Comparison of ENCODE assay signal across 15 mouse cellular contexts in the genomic region with DNA sequence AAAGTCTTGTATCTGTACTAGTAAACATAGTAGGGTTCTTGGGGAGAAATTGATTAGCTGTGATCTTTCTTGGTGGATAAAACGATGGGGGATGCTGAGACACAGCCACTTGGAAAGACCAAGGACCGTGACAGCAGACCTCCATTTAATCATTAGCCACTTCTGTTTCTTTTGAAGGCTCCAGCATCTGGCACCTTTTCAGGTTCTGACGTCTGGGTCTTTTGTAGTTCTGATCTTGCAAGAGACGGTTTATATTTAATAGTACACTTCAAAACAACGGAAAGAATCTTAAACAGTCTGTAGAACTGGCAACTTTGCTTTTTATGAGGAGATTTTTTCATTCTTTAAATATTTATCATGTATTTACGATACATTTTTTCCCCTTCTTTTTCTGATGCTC.
DNase-seq lines count a peak whose midpoint lies in the region; ATAC-seq lines count a peak whose summit lies in the region.
"Had no signal": no experiment of that assay in that cellular context is flagged by ENCODE, and none has a peak within 500 bp of the region (broad histone marks: within the 10 kb centered on the region; RNA-seq: fewer than 3 reads in every experiment).

No protein-coding gene starts in this region.

- DNase-seq in heart, adult 9 months (ENCODE audit: low spot score in 2 of 2): no peak
- DNase-seq in midbrain, embryonic 10.5 days (ENCODE audit: low spot score): no peak
- no peak for DNase-seq in thymus, postnatal 0 days (ENCODE audit: low spot score)
- DNase-seq: B cell, adult 2 months; cerebellum, postnatal 10 days; liver, embryonic 13.5 days; right cerebral cortex, adult 18-20 months; thymus, postnatal 14 days had no signal

- H3K27me3 ChIP-seq in heart, embryonic 11.5 days (ENCODE audit: control insufficient read depth, insufficient read depth, low read length): no peaks in the 10 kb centered on the region
- no peaks in the 10 kb centered on the region for H3K27me3 ChIP-seq in kidney, embryonic 15.5 days
- H3K27me3 ChIP-seq in kidney, embryonic 16.5 days (ENCODE audit: insufficient read depth, low read length): no peaks in the 10 kb centered on the region
- no peaks in the 10 kb centered on the region for H3K27me3 ChIP-seq in midbrain, embryonic 15.5 days (replicated peaks)
- 0 out of 2 replicates have a peak, but pooled peaks cover 10% of the 10 kb centered on the region for H3K27me3 ChIP-seq in midbrain, embryonic 10.5 days (ENCODE audit: low read depth, poor library complexity, severe bottlenecking)
- H3K27me3 ChIP-seq: liver, embryonic 13.5 days; neural tube, embryonic 12.5 days had no signal

- H3K9ac ChIP-seq in heart, embryonic 11.5 days (ENCODE audit: low read depth, low read length): no peak overlapping the region
- H3K9ac ChIP-seq in kidney, embryonic 15.5 days: no peak overlapping the region
- no peak overlapping the region for H3K9ac ChIP-seq in kidney, embryonic 16.5 days (replicated peaks; ENCODE audit: low read length)
- no peak overlapping the region for H3K9ac ChIP-seq in midbrain, embryonic 15.5 days
- H3K9ac ChIP-seq: liver, embryonic 13.5 days; neural tube, embryonic 12.5 days had no signal

- 26% methylated on average over 6 of the region's 6 CpGs for WGBS in heart, embryonic 11.5 days (ENCODE audit: insufficient replicate concordance)
- WGBS in kidney, embryonic 15.5 days: 42% methylated on average over 6 of the region's 6 CpGs
- 44% methylated on average over 6 of the region's 6 CpGs for WGBS in kidney, embryonic 16.5 days
- WGBS in midbrain, embryonic 15.5 days: 18% methylated on average over 6 of the region's 6 CpGs
- WGBS in midbrain, embryonic 10.5 days: 37% methylated on average over 6 of the region's 6 CpGs

- no peak for ATAC-seq in heart, embryonic 11.5 days (replicated peaks; ENCODE audit: insufficient number of reproducible peaks, low FRiP score, low TSS enrichment)
- ATAC-seq in kidney, embryonic 15.5 days (replicated peaks; ENCODE audit: low FRiP score): no peak
- no peak for ATAC-seq in kidney, embryonic 16.5 days (ENCODE audit: low FRiP score, low TSS enrichment)
- no peak for ATAC-seq in midbrain, embryonic 15.5 days (replicated peaks)
- ATAC-seq in megakaryocyte, adult 5-6 weeks (ENCODE audit: poor library complexity, severe bottlenecking): no peak

- H3K9me3 ChIP-seq in heart, embryonic 11.5 days (replicated peaks; ENCODE audit: control insufficient read depth, low read length): no peaks in the 10 kb centered on the region
- no peaks in the 10 kb centered on the region for H3K9me3 ChIP-seq in kidney, embryonic 15.5 days (replicated peaks)
- no peaks in the 10 kb centered on the region for H3K9me3 ChIP-seq in kidney, embryonic 16.5 days (ENCODE audit: low read length)
- no peaks in the 10 kb centered on the region for H3K9me3 ChIP-seq in midbrain, embryonic 15.5 days
- no peaks in the 10 kb centered on the region for H3K9me3 ChIP-seq in midbrain, embryonic 10.5 days (replicated peaks)
- H3K9me3 ChIP-seq: G1E; liver, embryonic 13.5 days; neural tube, embryonic 12.5 days had no signal

- peaks cover 14% of the 10 kb centered on the region for H3K4me1 ChIP-seq in heart, embryonic 11.5 days (ENCODE audit: control insufficient read depth, insufficient read depth, low read length)
- H3K4me1 ChIP-seq in kidney, embryonic 15.5 days: peaks cover 12% of the 10 kb centered on the region
- peaks cover 13% of the 10 kb centered on the region for H3K4me1 ChIP-seq in kidney, embryonic 16.5 days (ENCODE audit: insufficient read depth, low read length)
- H3K4me1 ChIP-seq in midbrain, embryonic 15.5 days: no peaks in the 10 kb centered on the region
- H3K4me1 ChIP-seq in midbrain, embryonic 10.5 days: peaks cover 16% of the 10 kb centered on the region
- H3K4me1 ChIP-seq: neural tube, embryonic 12.5 days had no signal

- H3K36me3 ChIP-seq in heart, embryonic 11.5 days (ENCODE audit: control insufficient read depth, insufficient read depth, low read length): no peaks in the 10 kb centered on the region
- H3K36me3 ChIP-seq in kidney, embryonic 15.5 days: no peaks in the 10 kb centered on the region
- H3K36me3 ChIP-seq in kidney, embryonic 16.5 days (ENCODE audit: insufficient read depth, low read length): no peaks in the 10 kb centered on the region
- no peaks in the 10 kb centered on the region for H3K36me3 ChIP-seq in midbrain, embryonic 15.5 days (replicated peaks)
- H3K36me3 ChIP-seq in midbrain, embryonic 10.5 days: no peaks in the 10 kb centered on the region
- H3K36me3 ChIP-seq: G1E; liver, embryonic 13.5 days; neural tube, embryonic 12.5 days had no signal

- peak overlapping the region; percentile 54 for H3K4me2 ChIP-seq in heart, embryonic 11.5 days
- H3K4me2 ChIP-seq in kidney, embryonic 15.5 days: peak overlapping the region; percentile 36
- H3K4me2 ChIP-seq in kidney, embryonic 16.5 days (replicated peaks; ENCODE audit: low read depth, low read length): no peak overlapping the region
- H3K4me2 ChIP-seq in midbrain, embryonic 15.5 days: 0 out of 2 replicates have a peak overlapping the region, but pooled peaks have one; percentile 9
- H3K4me2 ChIP-seq: liver, embryonic 13.5 days; neural tube, embryonic 12.5 days had no signal

- no peak overlapping the region for H3K4me3 ChIP-seq in heart, embryonic 11.5 days (ENCODE audit: low read depth, low read length)
- H3K4me3 ChIP-seq in kidney, embryonic 15.5 days (replicated peaks): no peak overlapping the region
- H3K4me3 ChIP-seq in kidney, embryonic 16.5 days (ENCODE audit: low read length): no peak overlapping the region
- no peak overlapping the region for H3K4me3 ChIP-seq in midbrain, embryonic 15.5 days
- H3K4me3 ChIP-seq in midbrain, embryonic 10.5 days: no peak overlapping the region
- H3K4me3 ChIP-seq: liver, embryonic 13.5 days; neural tube, embryonic 12.5 days had no signal

- H3K27ac ChIP-seq in heart, embryonic 11.5 days (ENCODE audit: low read depth, low read length): no peak overlapping the region; the same call in 1 of the 2 replicates
- H3K27ac ChIP-seq in kidney, embryonic 15.5 days: no peak overlapping the region
- H3K27ac ChIP-seq in kidney, embryonic 16.5 days (ENCODE audit: low read length): no peak overlapping the region
- H3K27ac ChIP-seq in midbrain, embryonic 15.5 days: no peak overlapping the region
- no peak overlapping the region for H3K27ac ChIP-seq in midbrain, embryonic 10.5 days (replicated peaks)
- H3K27ac ChIP-seq: liver, embryonic 13.5 days; neural tube, embryonic 12.5 days had no signal
